Mouse (Mus musculus): ENCODE measurements around the gene Hk2. TPM values are rescaled to one million over a fixed set of nuclear protein-coding genes. Genes with fewer than 3 reads are reported as not detected.

Hk2 gene
- polyA plus RNA-seq, 2 experiments: 14.2 to 18.5 TPM

DNA sequence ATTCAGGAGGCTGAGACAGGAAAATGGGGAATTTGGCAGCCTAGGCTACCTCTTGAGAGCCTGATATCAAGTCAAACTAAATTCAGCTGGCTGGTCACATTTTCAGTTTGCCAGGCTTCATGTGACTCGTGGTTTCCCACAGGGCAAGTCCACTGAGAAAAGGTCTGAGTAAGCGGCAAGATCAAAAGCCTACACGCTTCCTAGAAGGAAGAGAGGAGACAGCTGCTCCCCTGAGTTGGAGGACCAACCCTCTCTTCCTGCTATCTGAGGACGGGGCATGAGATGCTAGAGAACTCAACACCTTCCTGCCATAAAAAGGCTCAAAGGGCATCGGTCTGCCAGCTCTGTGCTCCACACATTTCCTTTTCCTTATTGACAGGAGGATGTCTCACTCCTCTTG lies 27.2 kb downstream of the Hk2 start:
- no peak overlapping the region for H3K4me3 ChIP-seq (replicated peaks; ENCODE audit: low read length)
- H3K9ac ChIP-seq (ENCODE audit: low read depth, low read length, severe bottlenecking): no peak overlapping the region
- DNase-seq (ENCODE audit: low spot score) (no peak), ATAC-seq (ENCODE audit: low FRiP score, low read depth) (no peak)
- peaks cover 23% of the 10 kb centered on the region for H3K36me3 ChIP-seq (ENCODE audit: control insufficient read depth, insufficient read depth, low read length)
- H3K27me3 ChIP-seq (ENCODE audit: control insufficient read depth, insufficient read depth, low read length): no peaks in the 10 kb centered on the region
- H3K4me1 ChIP-seq (ENCODE audit: control insufficient read depth, insufficient read depth, low read length): no peaks in the 10 kb centered on the region
- no peak for TF ChIP-seq POLR2A (IDR thresholded peaks at IDR 0.05; ENCODE audit: borderline replicate concordance, extremely low read depth, insufficient read depth, insufficient read length)
- WGBS: 69% methylated on average over 5 of the region's 5 CpGs
- H3K27ac ChIP-seq (replicated peaks; ENCODE audit: low read depth, low read length): no peak overlapping the region
- no peaks in the 10 kb centered on the region for H3K9me3 ChIP-seq (ENCODE audit: control insufficient read depth, low read length)
- H3K4me2 ChIP-seq (replicated peaks; ENCODE audit: low read depth, low read length, severe bottlenecking): no peak overlapping the region

GRCm38 (mm10) chr6:82744553-82744952 lies 29.7 kb downstream of the Hk2 start:
- WGBS: 90% methylated on average over 9 of the region's 9 CpGs
- ATAC-seq (ENCODE audit: low FRiP score, low read depth) (no peak), DNase-seq (ENCODE audit: low spot score) (no peak)
- no peak overlapping the region for H3K4me3 ChIP-seq (replicated peaks; ENCODE audit: low read length)
- no peaks in the 10 kb centered on the region for H3K27me3 ChIP-seq (ENCODE audit: control insufficient read depth, insufficient read depth, low read length)
- TF ChIP-seq POLR2A (IDR thresholded peaks at IDR 0.05; ENCODE audit: borderline replicate concordance, extremely low read depth, insufficient read depth, insufficient read length): no peak
- H3K9ac ChIP-seq (ENCODE audit: low read depth, low read length, severe bottlenecking): no peak overlapping the region
- peaks cover 30% of the 10 kb centered on the region for H3K36me3 ChIP-seq (ENCODE audit: control insufficient read depth, insufficient read depth, low read length)
- H3K4me2 ChIP-seq (replicated peaks; ENCODE audit: low read depth, low read length, severe bottlenecking): no peak overlapping the region
- no peak overlapping the region for H3K27ac ChIP-seq (replicated peaks; ENCODE audit: low read depth, low read length)
- H3K9me3 ChIP-seq (ENCODE audit: control insufficient read depth, low read length): no peaks in the 10 kb centered on the region
- H3K4me1 ChIP-seq (ENCODE audit: control insufficient read depth, insufficient read depth, low read length): no peaks in the 10 kb centered on the region

- Histone ChIP-seq H3K27ac (replicated peaks; ENCODE audit: low read depth, low read length) (no peak overlapping the region), H3K27me3 (ENCODE audit: control insufficient read depth, insufficient read depth, low read length) (no peaks in the 10 kb centered on the region), H3K4me1 (ENCODE audit: control insufficient read depth, insufficient read depth, low read length) (no peaks in the 10 kb centered on the region), H3K9me3 (ENCODE audit: control insufficient read depth, low read length) (no peaks in the 10 kb centered on the region), H3K36me3 (ENCODE audit: control insufficient read depth, insufficient read depth, low read length) (peaks cover 40% of the 10 kb centered on the region), H3K4me2 (replicated peaks; ENCODE audit: low read depth, low read length, severe bottlenecking) (no peak overlapping the region), H3K4me3 (replicated peaks; ENCODE audit: low read length) (no peak overlapping the region), H3K9ac (ENCODE audit: low read depth, low read length, severe bottlenecking) (no peak overlapping the region)
- DNase-seq (ENCODE audit: low spot score) (no peak), ATAC-seq (ENCODE audit: low FRiP score, low read depth) (no peak)
- WGBS: 77% methylated on average over 5 of the region's 5 CpGs
- TF ChIP-seq POLR2A (IDR thresholded peaks at IDR 0.05; ENCODE audit: borderline replicate concordance, extremely low read depth, insufficient read depth, insufficient read length): no peak
Measured at GRCm38 (mm10) chr6:82741518-82741880, 32.8 kb downstream of the Hk2 start.

GRCm38 (mm10) chr6:82740868-82741517 lies 33.3 kb downstream of the Hk2 start:
- no peak for ATAC-seq (ENCODE audit: low FRiP score, low read depth)
- 85% methylated on average over 8 of the region's 8 CpGs for WGBS
- Histone ChIP-seq H3K4me1 (ENCODE audit: control insufficient read depth, insufficient read depth, low read length) (no peaks in the 10 kb centered on the region), H3K9ac (ENCODE audit: low read depth, low read length, severe bottlenecking) (no peak overlapping the region), H3K4me2 (replicated peaks; ENCODE audit: low read depth, low read length, severe bottlenecking) (no peak overlapping the region), H3K27ac (replicated peaks; ENCODE audit: low read depth, low read length) (no peak overlapping the region), H3K36me3 (ENCODE audit: control insufficient read depth, insufficient read depth, low read length) (peaks cover 42% of the 10 kb centered on the region), H3K4me3 (replicated peaks; ENCODE audit: low read length) (no peak overlapping the region), H3K9me3 (ENCODE audit: control insufficient read depth, low read length) (no peaks in the 10 kb centered on the region), H3K27me3 (ENCODE audit: control insufficient read depth, insufficient read depth, low read length) (no peaks in the 10 kb centered on the region)
- no peak for DNase-seq (ENCODE audit: low spot score)
- TF ChIP-seq POLR2A (IDR thresholded peaks at IDR 0.05; ENCODE audit: borderline replicate concordance, extremely low read depth, insufficient read depth, insufficient read length): no peak

- TF ChIP-seq POLR2A (IDR thresholded peaks at IDR 0.05; ENCODE audit: borderline replicate concordance, extremely low read depth, insufficient read depth, insufficient read length): no peak
- Histone ChIP-seq H3K9me3 (ENCODE audit: control insufficient read depth, low read length) (no peaks in the 10 kb centered on the region), H3K27me3 (ENCODE audit: control insufficient read depth, insufficient read depth, low read length) (no peaks in the 10 kb centered on the region), H3K4me1 (ENCODE audit: control insufficient read depth, insufficient read depth, low read length) (no peaks in the 10 kb centered on the region), H3K9ac (ENCODE audit: low read depth, low read length, severe bottlenecking) (no peak overlapping the region; the same call in 1 of the 2 replicates), H3K36me3 (ENCODE audit: control insufficient read depth, insufficient read depth, low read length) (peaks cover 48% of the 10 kb centered on the region), H3K4me3 (replicated peaks; ENCODE audit: low read length) (no peak overlapping the region), H3K27ac (replicated peaks; ENCODE audit: low read depth, low read length) (no peak overlapping the region), H3K4me2 (replicated peaks; ENCODE audit: low read depth, low read length, severe bottlenecking) (no peak overlapping the region)
- 32% methylated on average over 6 of the region's 6 CpGs for WGBS
- peak; percentile 94 for DNase-seq (ENCODE audit: low spot score)
- peak; percentile 58 for ATAC-seq (ENCODE audit: low FRiP score, low read depth)
Measured at GRCm38 (mm10) chr6:82740269-82740668, 34.0 kb downstream of the Hk2 start.

All from limb, embryonic 14.5 days (tissue).